Mouse (Mus musculus) olfactory bulb, adult 2 months (tissue): ENCODE measurements around the gene Usp31.

ENCODE experiments used
- CTCF ChIP-seq: fragments of 200-500 bp; IDR thresholded peaks from 2 replicates; pipeline ENCODE4 v1.5.1; 2012; ENCODE audit warnings: low read depth, mild to moderate bottlenecking, low read length, moderate library complexity; ENCODE audit not compliant: insufficient read depth
- POLR2A ChIP-seq: fragments of 200-500 bp; IDR thresholded peaks from 2 replicates; pipeline ENCODE4 v1.6.1; 2012; ENCODE audit warnings: mild to moderate bottlenecking, low read depth, low read length, moderate library complexity; ENCODE audit not compliant: insufficient read depth

DNA sequence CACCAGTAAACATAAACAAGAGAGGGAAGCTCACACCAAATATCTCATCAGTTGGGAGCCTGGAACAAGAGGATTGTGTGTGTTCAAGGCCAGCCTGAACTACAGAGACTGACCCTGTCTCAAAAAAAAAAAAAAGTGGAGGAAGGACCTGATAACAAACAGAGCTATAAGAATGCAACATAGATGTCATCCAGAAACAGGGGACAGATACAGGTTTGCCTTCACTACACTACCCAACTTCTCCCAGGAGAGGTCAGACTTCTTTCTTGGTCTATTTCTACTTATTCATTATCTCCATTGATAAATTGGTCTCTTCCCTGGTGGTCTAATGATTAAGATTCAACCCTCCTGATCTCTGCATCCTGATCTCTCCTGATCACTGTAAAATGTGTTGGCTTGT lies 25.9 kb downstream of the Usp31 start:
- TF ChIP-seq CTCF (no peak), POLR2A (no peak)
